Mouse (Mus musculus) T-cell, adult 66 days (primary cell): ENCODE results near the gene Nap1l1. TPM values are rescaled to one million over a fixed set of nuclear protein-coding genes. Genes with fewer than 3 reads are reported as not detected.

Experiments
- total RNA-seq, 2 experiments: library from RNA; stranded (reverse); gene quantifications; 3 replicates in 1 of 2; 4 replicates in 1 of 2; pipeline ENCODE4 v1.2.4; 2023

The Nap1l1 gene
- total RNA-seq, result 100 to 1,000 TPM; 161 to 186 TPM

GRCm38 (mm10) chr10:111472686-111473510, at the start of gene Nap1l1:
Nap1l1 (plus strand) TSS chr10:111473223.

DNA sequence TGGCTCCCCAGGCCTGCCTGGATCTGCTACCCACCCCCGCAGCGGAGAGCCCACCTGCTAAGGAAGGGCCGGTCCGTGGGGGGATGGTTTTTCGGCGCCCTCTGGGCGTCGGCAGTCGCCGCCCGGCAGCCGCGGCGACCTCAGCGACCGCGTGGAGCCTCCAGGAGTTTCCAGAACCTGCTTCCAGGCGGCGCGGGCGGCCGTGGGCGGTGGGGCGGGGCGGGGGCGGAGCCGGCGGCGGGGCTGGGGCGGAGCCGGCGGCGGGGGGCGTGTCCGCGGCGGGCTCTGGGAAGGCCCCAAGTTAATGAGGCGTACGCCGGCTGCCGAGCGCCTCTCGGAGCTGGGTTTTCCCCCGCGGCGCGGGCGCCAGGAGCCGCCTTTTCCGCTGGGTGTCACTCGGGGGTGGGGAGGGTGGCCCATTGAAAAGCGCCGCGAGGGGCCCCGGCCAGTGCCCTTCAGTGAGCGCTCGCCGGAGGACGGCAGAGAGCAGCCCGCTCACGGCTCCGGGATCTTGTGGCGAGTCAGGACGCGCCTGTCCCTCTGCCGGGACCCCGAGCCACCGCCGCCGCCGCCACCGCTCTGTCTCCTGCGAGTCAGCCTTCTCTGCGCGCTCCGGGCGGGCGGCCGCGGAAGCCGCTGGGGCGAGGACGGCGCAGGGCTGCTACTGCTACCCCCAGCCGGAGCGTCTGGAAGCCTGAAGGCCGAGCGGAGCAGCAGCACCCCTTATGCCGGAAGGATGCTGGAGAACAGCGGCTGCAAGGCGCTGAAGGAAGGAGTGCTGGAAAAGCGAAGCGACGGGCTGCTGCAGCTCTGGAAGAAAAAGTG, 33.3 kb downstream of the Nap1l1 start, which contains the start of gene Phlda1:
TSS of gene Phlda1 (plus strand) at position 186 of the 825 bp plus-strand sequence.

Other genes starting within 250 kb of the Nap1l1 start
- 1 to 10 TPM; 4.3 TPM for gene Bbs10, start 174.5 kb upstream of the Nap1l1 start, total RNA-seq
- 10 to 100 TPM in 1 of 2 experiments, 1 to 10 TPM in 1; 9.4 to 11.3 TPM for gene Phlda1, start 33.1 kb downstream of the Nap1l1 start, total RNA-seq